Mouse (Mus musculus) heart, postnatal 0 days (tissue): ENCODE measurements around the gene Ccdc107. TPM values are rescaled to one million over a fixed set of nuclear protein-coding genes. Genes with fewer than 3 reads are reported as not detected.

ENCODE experiments used
- ATAC-seq: fragments of 200-750 bp; cut with Nextera tagmentation; 2 replicates; pipeline ENCODE4 v1.8.0; 2017; ENCODE audit warnings: low read depth, moderate number of reproducible peaks, moderate library complexity; ENCODE audit not compliant: insufficient read depth
- DNase-seq: peaks from one replicate; pipeline ENCODE4 v3.0.0-alpha.2; 2016; ENCODE audit warnings: low spot score
- H3K27ac ChIP-seq: fragments of 300-500 bp; sonication (generic); 2 replicates; pipeline ENCODE4 v1.5.1; 2014; ENCODE audit warnings: low read depth, mild to moderate bottlenecking
- H3K27me3 ChIP-seq: fragments of 300-500 bp; sonication (generic); 2 replicates; pipeline ENCODE4 v1.6.1; 2014; ENCODE audit warnings: low read length, mixed read lengths; ENCODE audit not compliant: control insufficient read depth, insufficient read depth
- H3K36me3 ChIP-seq: fragments of 300-500 bp; sonication (generic); replicated peaks from 2 replicates; pipeline ENCODE4 v1.6.1; 2014; ENCODE audit warnings: low read length, mixed read lengths; ENCODE audit not compliant: control insufficient read depth, insufficient read depth
- H3K4me1 ChIP-seq: fragments of 300-500 bp; sonication (generic); 2 replicates; pipeline ENCODE4 v1.6.1; 2014; ENCODE audit warnings: antibody characterized with exemption; ENCODE audit not compliant: control insufficient read depth, insufficient read depth
- H3K4me2 ChIP-seq: fragments of 300-500 bp; sonication (generic); 2 replicates; pipeline ENCODE4 v1.6.1; 2014; ENCODE audit warnings: low read depth, mild to moderate bottlenecking, low read length, moderate library complexity
- H3K4me3 ChIP-seq: fragments of 300-500 bp; sonication (generic); 2 replicates; pipeline ENCODE4 v1.5.1; 2014; ENCODE audit warnings: low read depth, low read length
- H3K9ac ChIP-seq: fragments of 300-500 bp; sonication (generic); replicated peaks from 2 replicates; pipeline ENCODE4 v1.6.1; 2014; ENCODE audit warnings: low read depth, low read length, mixed read lengths
- H3K9me3 ChIP-seq: fragments of 300-500 bp; sonication (generic); replicated peaks from 2 replicates; pipeline ENCODE4 v1.6.1; 2016; ENCODE audit warnings: low read length; ENCODE audit not compliant: control insufficient read depth
- CTCF ChIP-seq: IDR thresholded peaks from 2 replicates; pipeline ENCODE4 v1.5.1; 2016; ENCODE audit warnings: antibody characterized with exemption, control low read depth, low read depth
- EP300 ChIP-seq: IDR thresholded peaks from 2 replicates; pipeline ENCODE4 v1.6.1; 2016; ENCODE audit warnings: antibody characterized with exemption, low read depth
- WGBS: fragments of 180-500 bp; shearing (Covaris S2); extraction: QIAGEN DNeasy Blood & Tissue Kit; methylation state at CpG from one replicate; pipeline ENCODE4 v1.1.7; 2014; 5-methylcytosine and 5-hydroxymethylcytosine counted together
- polyA plus RNA-seq: library from polyadenylated mRNA; unstranded; fragments of >200 nt; fragmentation: Nextera tagmentation; extraction: Ambion mirVana; gene quantifications from 2 replicates; pipeline ENCODE4 v1.2.1, GENCODE M21; 2015
- total RNA-seq: library from RNA; depleted of rRNA; stranded (reverse); fragments of >200 nt; gene quantifications from 2 replicates; pipeline ENCODE4 v1.2.3, GENCODE M21; 2014; ENCODE audit warnings: low replicate concordance; rRNA removed

The Ccdc107 gene
- total and polyA plus RNA-seq, 2 experiments from 2014 or later = 44.0 to 82.4 TPM

DNA sequence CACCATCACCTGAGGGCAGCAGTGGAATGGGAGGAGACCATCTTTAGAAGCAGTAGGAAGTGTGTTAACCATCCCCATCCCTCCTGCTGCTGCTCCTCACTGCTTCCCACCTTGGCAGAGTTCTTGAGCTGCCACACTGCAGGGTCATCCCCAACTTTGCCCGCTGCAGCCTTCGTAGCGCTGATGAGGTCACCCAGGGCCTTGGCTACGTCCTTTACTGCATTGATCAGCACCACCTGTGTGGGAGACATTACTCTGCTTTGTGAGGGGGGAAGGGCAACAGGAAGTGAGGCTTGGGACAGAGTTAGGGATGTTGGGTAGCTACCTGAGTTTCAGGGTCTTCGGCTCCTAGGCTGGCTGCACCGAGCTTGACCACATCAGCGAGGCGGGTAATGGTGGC is 42.9 kb downstream of the Ccdc107 start:
- 94% methylated on average over 8 of the region's 8 CpGs for WGBS
- TF ChIP-seq CTCF (no peak), EP300 (no peak)
- H3K9ac ChIP-seq = no peak overlapping the region
- H3K27ac ChIP-seq = no peak overlapping the region
- no peak overlapping the region for H3K4me3 ChIP-seq
- no peak for ATAC-seq
- H3K9me3 ChIP-seq = no peaks in the 10 kb centered on the region
- H3K27me3 ChIP-seq = no peaks in the 10 kb centered on the region
- no peak for DNase-seq
- no peaks in the 10 kb centered on the region for H3K4me1 ChIP-seq
- no peak overlapping the region for H3K4me2 ChIP-seq
- H3K36me3 ChIP-seq = peaks cover 98% of the 10 kb centered on the region

DNA sequence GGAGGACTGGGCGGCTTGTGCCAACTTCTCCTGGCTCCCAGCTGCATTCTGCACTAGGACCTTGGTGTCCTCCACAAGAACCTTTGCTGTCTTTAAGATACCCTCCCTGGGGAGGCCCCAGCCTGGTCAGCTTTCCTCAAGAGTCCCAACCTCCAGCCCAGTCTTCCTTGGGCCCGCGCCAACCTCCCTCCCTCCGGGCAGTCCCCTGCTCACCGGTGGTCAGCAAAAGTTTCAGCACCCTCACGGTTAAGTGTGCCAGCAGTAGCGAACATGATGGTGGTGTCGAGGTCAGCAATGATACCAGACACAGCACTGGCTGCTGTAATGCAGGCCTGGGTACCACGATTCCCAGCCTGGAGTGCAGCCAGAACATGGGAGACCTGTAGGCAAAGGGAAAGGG is 43.3 kb downstream of the Ccdc107 start:
- TF ChIP-seq CTCF (no peak), EP300 (no peak)
- Histone ChIP-seq H3K27me3 (no peaks in the 10 kb centered on the region), H3K36me3 (peaks cover 100% of the 10 kb centered on the region), H3K4me3 (no peak overlapping the region), H3K4me1 (no peaks in the 10 kb centered on the region), H3K9ac (no peak overlapping the region), H3K9me3 (no peaks in the 10 kb centered on the region), H3K4me2 (no peak overlapping the region), H3K27ac (no peak overlapping the region)
- DNase-seq = no peak
- WGBS = 76% methylated on average over 9 of the region's 9 CpGs
- ATAC-seq = no peak

DNA sequence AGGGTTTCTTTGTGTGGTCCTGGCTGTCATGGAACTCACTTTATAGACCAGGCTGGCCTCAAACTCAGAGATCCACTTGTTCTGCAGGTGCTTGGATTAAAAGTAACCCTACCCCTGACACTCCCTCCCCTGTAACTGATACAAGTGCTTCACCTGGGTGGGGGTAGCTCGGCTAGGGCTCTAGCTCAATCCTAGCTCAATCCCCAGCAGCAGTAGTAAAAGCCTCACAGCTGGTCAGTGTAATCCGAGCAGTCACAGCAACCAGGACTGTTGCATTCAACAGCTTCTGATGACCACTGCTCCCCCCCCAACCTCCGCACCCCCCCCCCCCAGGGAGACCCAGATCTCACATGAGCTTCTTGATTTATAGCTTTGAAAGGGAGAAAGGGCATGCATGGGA is 49.3 kb downstream of the Ccdc107 start:
- H3K4me3 ChIP-seq = no peak overlapping the region
- 80% methylated on average over 3 of the region's 3 CpGs for WGBS
- no peak overlapping the region for H3K9ac ChIP-seq

More for the DNA sequence above, 49.3 kb downstream of the Ccdc107 start:
- Histone ChIP-seq H3K27me3 (no peaks in the 10 kb centered on the region), H3K9me3 (no peaks in the 10 kb centered on the region), H3K4me2 (no peak overlapping the region), H3K4me1 (no peaks in the 10 kb centered on the region), H3K36me3 (peaks cover 100% of the 10 kb centered on the region), H3K27ac (no peak overlapping the region)
- TF ChIP-seq CTCF = no peak
- TF ChIP-seq EP300 = no peak
- no peak for ATAC-seq
- no peak for DNase-seq

Other genes with a start within 250 kb of the Ccdc107 start
- gene Atp8b5, start 225.7 kb upstream of the Ccdc107 start, total RNA-seq = 0.04 TPM in 1 of 2 replicates, not detected in the other
- 0.11 and 0.12 TPM in 2 replicates for gene Atp8b5, start 225.7 kb upstream of the Ccdc107 start, polyA plus RNA-seq
- gene Rusc2, start 110.9 kb upstream of the Ccdc107 start, total RNA-seq = 32.2 and 34.9 TPM in 2 replicates
- 7.2 and 8.0 TPM in 2 replicates for gene Rusc2, start 110.9 kb upstream of the Ccdc107 start, polyA plus RNA-seq
- gene Fam166b, start 63.8 kb upstream of the Ccdc107 start, total RNA-seq = not detected in 2 replicates
- 0.14 and 0.25 TPM in 2 replicates for gene Fam166b, start 63.8 kb upstream of the Ccdc107 start, polyA plus RNA-seq
- 51.3 and 55.5 TPM in 2 replicates for gene Tesk1, start 51.0 kb upstream of the Ccdc107 start, total RNA-seq
- gene Tesk1, start 51.0 kb upstream of the Ccdc107 start, polyA plus RNA-seq = 3.9 and 5.1 TPM in 2 replicates
- 0.08 and 0.81 TPM in 2 replicates for gene Cd72, start 38.3 kb upstream of the Ccdc107 start, total RNA-seq
- gene Cd72, start 38.3 kb upstream of the Ccdc107 start, polyA plus RNA-seq = 3.4 TPM in 2 replicates
- 2.8 TPM in 1 of 2 replicates, not detected in the other for gene Sit1, start 9.2 kb upstream of the Ccdc107 start, total RNA-seq
- gene Sit1, start 9.2 kb upstream of the Ccdc107 start, polyA plus RNA-seq = not detected in 2 replicates
- 18.7 and 27.0 TPM in 2 replicates for gene Arhgef39, start 6.8 kb downstream of the Ccdc107 start, total RNA-seq
- gene Arhgef39, start 6.8 kb downstream of the Ccdc107 start, polyA plus RNA-seq = 7.3 and 8.8 TPM in 2 replicates
- gene Car9, start 14.1 kb downstream of the Ccdc107 start, total RNA-seq = 4.6 TPM in 1 of 2 replicates, not detected in the other
- 0.80 and 1.1 TPM in 2 replicates for gene Car9, start 14.1 kb downstream of the Ccdc107 start, polyA plus RNA-seq
- 25.7 and 67.0 TPM in 2 replicates for gene Tpm2, start 30.9 kb downstream of the Ccdc107 start, total RNA-seq
- gene Tpm2, start 30.9 kb downstream of the Ccdc107 start, polyA plus RNA-seq = 109 TPM in 2 replicates
- gene Creb3, start 69.4 kb downstream of the Ccdc107 start, total RNA-seq = 30.1 and 46.3 TPM in 2 replicates
- 49.1 and 53.4 TPM in 2 replicates for gene Creb3, start 69.4 kb downstream of the Ccdc107 start, polyA plus RNA-seq
- gene Tln1, start 69.8 kb downstream of the Ccdc107 start, total RNA-seq = 141 and 185 TPM in 2 replicates
- 67.1 and 77.2 TPM in 2 replicates for gene Tln1, start 69.8 kb downstream of the Ccdc107 start, polyA plus RNA-seq
- gene Rgp1, start 85.8 kb downstream of the Ccdc107 start, total RNA-seq = 12.4 and 21.1 TPM in 2 replicates
- 10.8 and 10.9 TPM in 2 replicates for gene Rgp1, start 85.8 kb downstream of the Ccdc107 start, polyA plus RNA-seq
- gene Gba2, start 86.0 kb downstream of the Ccdc107 start, total RNA-seq = 11.0 and 16.7 TPM in 2 replicates
- gene Gba2, start 86.0 kb downstream of the Ccdc107 start, polyA plus RNA-seq = 14.0 TPM in 2 replicates
- not detected in 2 replicates for gene Msmp, start 91.6 kb downstream of the Ccdc107 start, total RNA-seq
- 1.2 TPM in 1 of 2 replicates, not detected in the other for gene Msmp, start 91.6 kb downstream of the Ccdc107 start, polyA plus RNA-seq
- 17.7 and 23.1 TPM in 2 replicates for gene Npr2, start 139.0 kb downstream of the Ccdc107 start, total RNA-seq
- 6.6 and 6.9 TPM in 2 replicates for gene Npr2, start 139.0 kb downstream of the Ccdc107 start, polyA plus RNA-seq
- gene Spag8, start 160.7 kb downstream of the Ccdc107 start, total RNA-seq = not detected in 2 replicates
- gene Spag8, start 160.7 kb downstream of the Ccdc107 start, polyA plus RNA-seq = 0.44 and 0.62 TPM in 2 replicates
- gene Hint2, start 163.6 kb downstream of the Ccdc107 start, total RNA-seq = 358 and 378 TPM in 2 replicates
- 322 and 361 TPM in 2 replicates for gene Hint2, start 163.6 kb downstream of the Ccdc107 start, polyA plus RNA-seq
- 9.6 and 24.9 TPM in 2 replicates for gene Tmem8b, start 176.1 kb downstream of the Ccdc107 start, total RNA-seq
- 4.5 and 4.9 TPM in 2 replicates for gene Tmem8b, start 176.1 kb downstream of the Ccdc107 start, polyA plus RNA-seq
- not detected in 2 replicates for gene Fam221b, start 176.2 kb downstream of the Ccdc107 start, total RNA-seq
- gene Fam221b, start 176.2 kb downstream of the Ccdc107 start, polyA plus RNA-seq = 3.6 and 4.0 TPM in 2 replicates
- gene Olfr70, start 207.9 kb downstream of the Ccdc107 start, total RNA-seq = 0.15 TPM in 1 of 2 replicates, not detected in the other
- not detected in 2 replicates for gene Olfr70, start 207.9 kb downstream of the Ccdc107 start, polyA plus RNA-seq
- gene Olfr71, start 217.4 kb downstream of the Ccdc107 start, total RNA-seq = not detected in 2 replicates
- gene Olfr71, start 217.4 kb downstream of the Ccdc107 start, polyA plus RNA-seq = not detected in 2 replicates
- 8.2 and 9.5 TPM in 2 replicates for gene Hrct1, start 234.3 kb downstream of the Ccdc107 start, total RNA-seq
- 4.5 and 4.9 TPM in 2 replicates for gene Hrct1, start 234.3 kb downstream of the Ccdc107 start, polyA plus RNA-seq
- gene Spaar, start 237.1 kb downstream of the Ccdc107 start, total RNA-seq = 1.6 and 6.3 TPM in 2 replicates
- gene Spaar, start 237.1 kb downstream of the Ccdc107 start, polyA plus RNA-seq = 1.1 and 1.3 TPM in 2 replicates